ENCODE assay signal across 8 mouse cellular contexts in genomic region chr1:135865518-135866194, GRCm38 (mm10). TPM values are rescaled to one million over a fixed set of nuclear protein-coding genes. Genes with fewer than 3 reads are reported as not detected.
DNase-seq lines count a peak whose midpoint lies in the region; ATAC-seq and TF ChIP-seq lines count a peak whose summit lies in the region.

No protein-coding gene starts in this region.

- 43% methylated on average over 19 of the region's 19 CpGs for WGBS in intestine, embryonic 14.5 days
- 53% methylated on average over 19 of the region's 19 CpGs for WGBS in midbrain, embryonic 11.5 days
- WGBS in small intestine, adult 2 months: 51% methylated on average over 19 of the region's 19 CpGs

- ATAC-seq in intestine, embryonic 14.5 days (replicated peaks; ENCODE audit: low FRiP score, low TSS enrichment, low read depth): peak; percentile 77; the same call in 1 of the 2 replicates
- peak; percentile 74 for ATAC-seq in midbrain, embryonic 11.5 days (ENCODE audit: low FRiP score)
- ATAC-seq in inflammation-experienced regulatory T-cells, adult 6 months: no peak

- H3K27ac ChIP-seq in intestine, embryonic 14.5 days (ENCODE audit: low read depth): no peak overlapping the region
- no peak overlapping the region for H3K27ac ChIP-seq in midbrain, embryonic 11.5 days (ENCODE audit: low read depth, low read length)
- no peak overlapping the region for H3K27ac ChIP-seq in small intestine, adult 2 months (ENCODE audit: insufficient read depth, low read depth, low read length)

- no peak overlapping the region for H3K4me2 ChIP-seq in intestine, embryonic 14.5 days (ENCODE audit: low read length)
- no peak overlapping the region for H3K4me2 ChIP-seq in midbrain, embryonic 11.5 days

- peak; percentile 96 for TF ChIP-seq CTCF in small intestine, adult 2 months (IDR thresholded peaks at IDR 0.05; ENCODE audit: extremely low read depth, insufficient read length, insufficient replicate concordance, low read depth, low read length)

- DNase-seq in ZHBTc4 (ENCODE audit: low read depth, low spot score): peak; percentile 88
- DNase-seq in cerebellum, postnatal 25 days: peak; percentile 91 to 94
- peak; percentile 86 to 91 for DNase-seq in frontal cortex, postnatal 36 days (ENCODE audit: low spot score in 2 of 2)
- DNase-seq in intestine, embryonic 14.5 days (ENCODE audit: low spot score): peak; percentile 93
- peak; percentile 74 to 88 for DNase-seq in left cerebral cortex, postnatal 25 days (ENCODE audit: low spot score in 2 of 2)
- DNase-seq in midbrain, embryonic 11.5 days (ENCODE audit: low spot score, missing footprints): peak; percentile 98

- intact Hi-C loops in left cerebral cortex, postnatal 25 days (cut with DNase I): loop anchor here (1.0 kb wide), 1 partner anchor 80 kb away; no protein-coding TSS in a partner anchor

- H3K9ac ChIP-seq in intestine, embryonic 14.5 days (ENCODE audit: low read length): no peak overlapping the region
- H3K9ac ChIP-seq in midbrain, embryonic 11.5 days (ENCODE audit: low read length): no peak overlapping the region

- H3K9me3 ChIP-seq in intestine, embryonic 14.5 days (ENCODE audit: control insufficient read depth, low read length): no peaks in the 10 kb centered on the region
- no peaks in the 10 kb centered on the region for H3K9me3 ChIP-seq in midbrain, embryonic 11.5 days (ENCODE audit: control insufficient read depth, low read length)

- no peaks in the 10 kb centered on the region for H3K36me3 ChIP-seq in intestine, embryonic 14.5 days (ENCODE audit: control insufficient read depth, insufficient read depth, low read length)
- H3K36me3 ChIP-seq in midbrain, embryonic 11.5 days (ENCODE audit: control insufficient read depth, insufficient read depth, low read length): no peaks in the 10 kb centered on the region
- H3K36me3 ChIP-seq in small intestine, adult 2 months (ENCODE audit: control insufficient read depth, insufficient read depth, low read length): no peaks in the 10 kb centered on the region

- TF ChIP-seq POLR2A in small intestine, adult 2 months (IDR thresholded peaks at IDR 0.05; ENCODE audit: low read depth, low read length): no peak

- no peak overlapping the region for H3K4me3 ChIP-seq in intestine, embryonic 14.5 days (ENCODE audit: low read depth, low read length)
- H3K4me3 ChIP-seq in midbrain, embryonic 11.5 days (ENCODE audit: low read depth, low read length): no peak overlapping the region
- no peak overlapping the region for H3K4me3 ChIP-seq in small intestine, adult 2 months (ENCODE audit: low read depth, low read length)

- no peaks in the 10 kb centered on the region for H3K27me3 ChIP-seq in intestine, embryonic 14.5 days (replicated peaks; ENCODE audit: control insufficient read depth, insufficient read depth, low read length)
- H3K27me3 ChIP-seq in midbrain, embryonic 11.5 days (ENCODE audit: control insufficient read depth, insufficient read depth, low read length): no peaks in the 10 kb centered on the region; the same call in 1 of the 2 replicates
- no peaks in the 10 kb centered on the region for H3K27me3 ChIP-seq in small intestine, adult 2 months (ENCODE audit: control insufficient read depth, insufficient read depth, low read length)

- H3K4me1 ChIP-seq in intestine, embryonic 14.5 days (replicated peaks; ENCODE audit: control insufficient read depth, insufficient read depth, low read length): no peaks in the 10 kb centered on the region
- H3K4me1 ChIP-seq in midbrain, embryonic 11.5 days (ENCODE audit: control insufficient read depth, insufficient read depth, low read length): no peaks in the 10 kb centered on the region
- no peaks in the 10 kb centered on the region for H3K4me1 ChIP-seq in small intestine, adult 2 months (ENCODE audit: control insufficient read depth, insufficient read depth, insufficient read length, low read length)

RNA-seq across cellular contexts. Expression of gene Tnnt2, which starts 29.5 kb away (rescaled TPM):
- polyA plus RNA-seq in intestine, embryonic 14.5 days (2014; fragmentation: Nextera tagmentation; extraction: Ambion mirVana): 11.1 and 13.2 TPM in 2 replicates
- 1 to 10 TPM; 3.9 to 6.3 TPM for total RNA-seq in left cerebral cortex, postnatal 25 days (2021)
- 0.82 and 0.92 TPM in 2 replicates for polyA plus RNA-seq in midbrain, embryonic 11.5 days (2014; fragmentation: Nextera tagmentation; extraction: Ambion mirVana)
- 0.56 TPM in 2 replicates for polyA plus RNA-seq in small intestine, adult 2 months (2012; rRNA removed)
- polyA plus RNA-seq in inflammation-experienced regulatory T-cells, adult 6 months (2017; shearing (Covaris generic)): under 1 TPM in 1 of 3 experiments, not detected in 2; 0.24 TPM

RNA-seq across cellular contexts. Expression of gene Lad1, which starts 47.3 kb away (rescaled TPM):
- polyA plus RNA-seq in intestine, embryonic 14.5 days (2014; fragmentation: Nextera tagmentation; extraction: Ambion mirVana): 92.9 and 105 TPM in 2 replicates
- 1 to 10 TPM; 1.1 TPM for total RNA-seq in left cerebral cortex, postnatal 25 days (2021)
- 0.36 and 0.37 TPM in 2 replicates for polyA plus RNA-seq in midbrain, embryonic 11.5 days (2014; fragmentation: Nextera tagmentation; extraction: Ambion mirVana)
- polyA plus RNA-seq in small intestine, adult 2 months (2012; rRNA removed): 128 and 314 TPM in 2 replicates
- 1 to 10 TPM; 1.9 to 5.2 (median 2.4) TPM for polyA plus RNA-seq in inflammation-experienced regulatory T-cells, adult 6 months (2017; shearing (Covaris generic))

RNA-seq across cellular contexts. Expression of gene Pkp1, which starts 53.4 kb away (rescaled TPM):
- polyA plus RNA-seq in intestine, embryonic 14.5 days (2014; fragmentation: Nextera tagmentation; extraction: Ambion mirVana): 0.08 TPM in 1 of 2 replicates, not detected in the other
- total RNA-seq in left cerebral cortex, postnatal 25 days (2021): under 1 TPM; 0.21 to 0.50 TPM
- 0.04 and 0.11 TPM in 2 replicates for polyA plus RNA-seq in midbrain, embryonic 11.5 days (2014; fragmentation: Nextera tagmentation; extraction: Ambion mirVana)
- polyA plus RNA-seq in small intestine, adult 2 months (2012; rRNA removed): 5.0 and 12.5 TPM in 2 replicates
- not detected for polyA plus RNA-seq in inflammation-experienced regulatory T-cells, adult 6 months (2017; shearing (Covaris generic))

Comparison
In these comparisons a context has a peak if more than half of its experiments do, and no peak if none do; other contexts are left out.
1. RNA of gene Lad1, which starts 47.3 kb away (polyA plus RNA-seq): 128 to 314 TPM in small intestine, adult 2 months and 92.9 to 105 TPM in intestine, embryonic 14.5 days; 1.9 to 5.2 TPM in inflammation-experienced regulatory T-cells, adult 6 months and 0.36 to 0.37 TPM in midbrain, embryonic 11.5 days; every median in the first group is over 10 times any median in the second.
2. Peak in every context shown above with its lines, with median percentiles within 50 percentile points of each other: DNase-seq.